Mouse (Mus musculus): ENCODE data around the gene Tpp2. TPM values are rescaled to one million over a fixed set of nuclear protein-coding genes. Genes with fewer than 3 reads are reported as not detected.
"Not testable (repeated sequence)": the region's sequence is repeated elsewhere in the genome, so short reads cannot be mapped to it uniquely, and the experiment has no call there.

The Tpp2 gene
- polyA plus RNA-seq, 1 experiment from 2014 or later, result 64.0 TPM

GRCm38 (mm10) chr1:44032213-44032612 is 98.8 kb downstream of the Tpp2 start:
- no peaks in the 10 kb centered on the region; the same call in 1 of the 2 replicates for H3K27me3 ChIP-seq
- H3K4me1 ChIP-seq, result no peaks in the 10 kb centered on the region
- no peak overlapping the region for H3K27ac ChIP-seq
- no peak overlapping the region for H3K4me2 ChIP-seq (replicated peaks)
- H3K9me3 ChIP-seq (replicated peaks), result no peaks in the 10 kb centered on the region
- no peak overlapping the region for H3K9ac ChIP-seq
- H3K36me3 ChIP-seq, result no peaks in the 10 kb centered on the region
- 88% methylated on average over 2 of the region's 2 CpGs for WGBS
- ATAC-seq (ENCODE audit: low FRiP score), result no peak
- no peak overlapping the region for H3K4me3 ChIP-seq

- no peaks in the 10 kb centered on the region for H3K9me3 ChIP-seq (replicated peaks)
- H3K27ac ChIP-seq, result no peak overlapping the region
- no peaks in the 10 kb centered on the region for H3K4me1 ChIP-seq
- H3K27me3 ChIP-seq, result no peaks in the 10 kb centered on the region; the same call in 1 of the 2 replicates
- H3K4me3 ChIP-seq, result no peak overlapping the region
- H3K36me3 ChIP-seq, result no peaks in the 10 kb centered on the region
- ATAC-seq (ENCODE audit: low FRiP score), result no peak
- H3K9ac ChIP-seq, result no peak overlapping the region
- H3K4me2 ChIP-seq (replicated peaks), result no peak overlapping the region
- WGBS, result 90% methylated on average over 5 of the region's 5 CpGs
These were observed 99.5 kb downstream of the Tpp2 start for GRCm38 (mm10) chr1:44032948-44033347.

- Histone ChIP-seq H3K4me1 (peaks cover 4% of the 10 kb centered on the region; the same call in 1 of the 2 replicates), H3K4me3 (peak overlapping the region; percentile 35), H3K36me3 (no peaks in the 10 kb centered on the region), H3K4me2 (replicated peaks) (peak overlapping the region; percentile 73), H3K27ac (no peak overlapping the region), H3K9me3 (replicated peaks) (no peaks in the 10 kb centered on the region), H3K27me3 (no peaks in the 10 kb centered on the region), H3K9ac (peak overlapping the region; percentile 56)
- WGBS, result 2% methylated on average over 17 of the region's 17 CpGs
- peak; percentile 76 for ATAC-seq (ENCODE audit: low FRiP score)
These were observed 108.5 kb downstream of the Tpp2 start for GRCm38 (mm10) chr1:44041797-44042554.

GRCm38 (mm10) chr1:44042555-44042915 is 109.1 kb downstream of the Tpp2 start:
- peaks cover 4% of the 10 kb centered on the region; the same call in 1 of the 2 replicates for H3K4me1 ChIP-seq
- ATAC-seq (ENCODE audit: low FRiP score), result peak; percentile 72
- peak overlapping the region; percentile 56 for H3K9ac ChIP-seq
- H3K9me3 ChIP-seq (replicated peaks), result no peaks in the 10 kb centered on the region
- no peaks in the 10 kb centered on the region for H3K36me3 ChIP-seq
- no peak overlapping the region for H3K27ac ChIP-seq
- H3K4me2 ChIP-seq (replicated peaks), result peak overlapping the region; percentile 73
- 3% methylated on average over 6 of the region's 6 CpGs for WGBS
- H3K4me3 ChIP-seq, result peak overlapping the region; percentile 35
- no peaks in the 10 kb centered on the region for H3K27me3 ChIP-seq

GRCm38 (mm10) chr1:44045689-44046088 is 112.2 kb downstream of the Tpp2 start:
- WGBS, result 90% methylated on average over 5 of the region's 5 CpGs
- not testable (repeated sequence) for H3K27me3 ChIP-seq; H3K9me3 ChIP-seq (replicated peaks); H3K4me1 ChIP-seq; H3K27ac ChIP-seq; H3K4me3 ChIP-seq; H3K4me2 ChIP-seq (replicated peaks); ATAC-seq (ENCODE audit: low FRiP score); H3K36me3 ChIP-seq; H3K9ac ChIP-seq

- H3K27me3 ChIP-seq, result no peaks in the 10 kb centered on the region
- no peak for ATAC-seq (ENCODE audit: low FRiP score)
- H3K36me3 ChIP-seq, result no peaks in the 10 kb centered on the region
- peaks cover 4% of the 10 kb centered on the region; the same call in 1 of the 2 replicates for H3K4me1 ChIP-seq
- WGBS, result 92% methylated on average over 2 of the region's 2 CpGs
- no peak overlapping the region for H3K27ac ChIP-seq
- no peak overlapping the region for H3K4me3 ChIP-seq
- no peaks in the 10 kb centered on the region for H3K9me3 ChIP-seq (replicated peaks)
- H3K9ac ChIP-seq, result no peak overlapping the region
- H3K4me2 ChIP-seq (replicated peaks), result no peak overlapping the region
These were observed 113.1 kb downstream of the Tpp2 start for GRCm38 (mm10) chr1:44046556-44046955.

Small RNAs within 50 kb of the gene (microRNA-seq; reads per million reads assigned to microRNA genes)
- not detected for gene Gm24180

Other genes starting within 250 kb of the Tpp2 start
- gene 1500015O10Rik, start 203.0 kb upstream of the Tpp2 start, polyA plus RNA-seq (2016; fragmentation: Nextera tagmentation; extraction: Ambion mirVana), result 13.0 and 14.3 TPM in 2 replicates
- gene Uxs1, start 105.8 kb upstream of the Tpp2 start, polyA plus RNA-seq (2016; fragmentation: Nextera tagmentation; extraction: Ambion mirVana), result 22.5 and 24.6 TPM in 2 replicates
- gene Mettl21c, start 86.4 kb downstream of the Tpp2 start, polyA plus RNA-seq (2016; fragmentation: Nextera tagmentation; extraction: Ambion mirVana), result 0.59 and 1.2 TPM in 2 replicates
- 0.08 and 0.18 TPM in 2 replicates for gene Gm8251, start 128.3 kb downstream of the Tpp2 start, polyA plus RNA-seq (2016; fragmentation: Nextera tagmentation; extraction: Ambion mirVana)
- 62.8 and 66.0 TPM in 2 replicates for gene Tex30, start 168.8 kb downstream of the Tpp2 start, polyA plus RNA-seq (2016; fragmentation: Nextera tagmentation; extraction: Ambion mirVana)
- gene Kdelc1, start 185.2 kb downstream of the Tpp2 start, polyA plus RNA-seq (2016; fragmentation: Nextera tagmentation; extraction: Ambion mirVana), result 47.5 and 49.9 TPM in 2 replicates
- 24.8 and 30.8 TPM in 2 replicates for gene Bivm, start 185.3 kb downstream of the Tpp2 start, polyA plus RNA-seq (2016; fragmentation: Nextera tagmentation; extraction: Ambion mirVana)
- 41.3 and 49.4 TPM in 2 replicates for gene Ercc5, start 214.1 kb downstream of the Tpp2 start, polyA plus RNA-seq (2016; fragmentation: Nextera tagmentation; extraction: Ambion mirVana)

All from hindbrain, embryonic 12.5 days (tissue).